Mouse (Mus musculus) brain, adult 2 months (tissue): ENCODE measurements around the gene Nxph1.
A peak's percentile ranks its signal among the peaks of the same experiment; 100 is the strongest.

ENCODE experiments used
- DNase-seq: peaks from one replicate; pipeline ENCODE4 v3.0.0; 2011; ENCODE audit warnings: low read depth, low spot score

Nxph1 gene

GRCm38 (mm10) chr6:9124321-9124914 lies 176.2 kb downstream of the Nxph1 start:
- DNase-seq = no peak

GRCm38 (mm10) chr6:9133589-9134279 lies 185.5 kb downstream of the Nxph1 start:
- DNase-seq = no peak

- no peak for DNase-seq
Measured at GRCm38 (mm10) chr6:9147966-9148365, 199.7 kb downstream of the Nxph1 start.

GRCm38 (mm10) chr6:9149791-9150190 lies 201.6 kb downstream of the Nxph1 start:
- peak; percentile 29 for DNase-seq

GRCm38 (mm10) chr6:9159191-9159590 lies 211.0 kb downstream of the Nxph1 start:
- peak; percentile 38 for DNase-seq

- DNase-seq = no peak
Measured at GRCm38 (mm10) chr6:9182477-9182876, 234.2 kb downstream of the Nxph1 start.

- DNase-seq = peak; percentile 8
Measured at GRCm38 (mm10) chr6:9210730-9211129, 262.5 kb downstream of the Nxph1 start.

- no peak for DNase-seq
Measured at GRCm38 (mm10) chr6:9220724-9221453, 272.7 kb downstream of the Nxph1 start.

GRCm38 (mm10) chr6:9234802-9235201 lies 286.6 kb downstream of the Nxph1 start:
- DNase-seq = peak; percentile 53

- DNase-seq = peak; percentile 6
Measured at GRCm38 (mm10) chr6:9267998-9268397, 319.8 kb downstream of the Nxph1 start.
